Mouse (Mus musculus): ENCODE measurements around the gene Rph3al. TPM values are rescaled to one million over a fixed set of nuclear protein-coding genes. Genes with fewer than 3 reads are reported as not detected.

The Rph3al gene
- polyA plus RNA-seq, 3 experiments from 2014 or later, result 5.6 to 7.4 (median 6.7) TPM

- ATAC-seq, result no peak
These were observed 78.8 kb downstream of the Rph3al start for GRCm38 (mm10) chr11:75859460-75859859.

- no peak for ATAC-seq
These were observed 79.3 kb downstream of the Rph3al start for GRCm38 (mm10) chr11:75858975-75859374.

DNA sequence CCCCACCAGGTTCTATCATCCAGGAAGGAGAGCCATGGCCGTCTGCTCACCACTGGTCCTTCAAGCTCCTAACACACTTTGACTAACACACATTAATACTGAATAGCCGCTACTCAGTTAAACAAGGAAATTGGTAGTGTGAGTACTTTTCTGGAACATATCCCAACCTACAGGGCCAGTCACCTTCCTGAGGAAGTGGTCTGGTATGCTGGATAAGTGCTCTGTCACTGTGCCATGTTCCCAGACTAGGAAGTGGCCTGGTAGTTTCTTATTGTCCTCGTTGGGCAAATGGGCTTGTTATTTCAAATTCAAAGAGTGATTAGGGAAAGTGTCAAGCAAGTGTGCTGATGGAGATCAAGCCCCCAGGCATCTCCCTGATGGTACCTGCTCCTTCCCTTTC, 80.4 kb downstream of the Rph3al start:
- no peak for ATAC-seq

GRCm38 (mm10) chr11:75854327-75854726, 83.9 kb downstream of the Rph3al start:
- no peak for ATAC-seq

- ATAC-seq, result no peak
These were observed 85.1 kb downstream of the Rph3al start for GRCm38 (mm10) chr11:75853067-75853636.

- no peak for ATAC-seq
These were observed 85.7 kb downstream of the Rph3al start for GRCm38 (mm10) chr11:75852485-75852884.

- ATAC-seq, result no peak
These were observed 88.7 kb downstream of the Rph3al start for GRCm38 (mm10) chr11:75849552-75849951.

DNA sequence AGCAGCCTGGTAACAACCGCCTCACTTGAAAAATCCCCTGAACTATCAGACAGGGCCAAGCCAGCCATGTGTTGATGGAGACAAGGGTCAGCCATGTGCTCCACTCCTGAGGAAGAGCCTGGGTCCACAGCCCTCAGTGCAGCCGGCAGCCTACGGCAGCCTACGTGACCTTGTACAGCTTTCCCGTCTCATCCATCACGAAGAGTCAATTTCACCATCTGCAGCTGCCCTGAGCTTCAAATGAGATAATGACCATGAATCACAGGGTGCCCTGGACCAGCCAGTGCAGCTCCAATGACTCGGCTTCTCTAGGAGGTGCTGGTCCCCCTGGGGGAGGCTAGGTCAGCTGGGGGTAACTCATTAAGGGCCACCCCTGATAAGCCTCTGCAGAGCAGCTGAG, 91.6 kb downstream of the Rph3al start:
- ATAC-seq, result no peak

GRCm38 (mm10) chr11:75845675-75846074, 92.6 kb downstream of the Rph3al start:
- ATAC-seq, result no peak

GRCm38 (mm10) chr11:75842904-75843619, 95.2 kb downstream of the Rph3al start:
- no peak for ATAC-seq

DNA sequence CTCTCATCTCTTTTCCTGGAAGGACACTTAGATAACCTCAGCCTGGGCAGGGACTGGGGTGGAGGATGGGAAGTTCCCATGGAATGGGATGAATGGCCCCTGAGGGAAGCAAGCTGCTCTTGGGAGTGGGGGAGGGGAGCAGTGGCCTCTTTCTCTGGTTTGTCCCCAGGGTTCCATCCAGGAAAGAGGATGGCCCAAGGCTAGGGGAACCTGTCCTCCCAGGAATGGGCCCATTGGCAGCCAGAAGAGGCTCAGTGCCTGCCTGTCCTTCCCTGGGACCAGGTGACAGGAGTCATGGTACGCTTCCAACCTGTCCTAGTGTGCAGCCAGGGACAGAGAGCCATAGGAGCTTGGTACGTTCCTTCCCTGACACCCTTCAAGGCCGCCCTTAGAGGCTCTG, 96.7 kb downstream of the Rph3al start:
- no peak for ATAC-seq

GRCm38 (mm10) chr11:75839536-75840430, 98.4 kb downstream of the Rph3al start:
- ATAC-seq, result no peak

GRCm38 (mm10) chr11:75838861-75839426, 99.3 kb downstream of the Rph3al start:
- no peak for ATAC-seq

DNA sequence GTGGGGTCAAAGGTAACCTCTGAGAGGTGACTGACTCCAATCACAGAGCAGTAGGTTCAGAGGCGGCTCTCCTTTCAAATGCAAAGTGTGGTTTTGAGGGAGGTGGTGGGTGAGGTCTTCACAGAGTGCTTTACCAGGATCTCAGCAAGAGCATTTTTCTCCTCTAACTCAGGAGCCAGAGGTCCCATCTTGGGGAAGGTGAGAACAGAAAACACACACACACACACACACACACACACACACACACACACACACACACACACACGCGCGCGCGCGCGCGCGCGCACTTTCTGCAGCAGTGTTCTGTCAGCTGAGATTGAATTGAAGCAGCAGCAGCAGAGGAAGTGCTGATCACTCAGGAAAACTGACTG, 102.0 kb downstream of the Rph3al start:
- no peak for ATAC-seq

GRCm38 (mm10) chr11:75835587-75836239, 102.5 kb downstream of the Rph3al start:
- peak; percentile 90 for ATAC-seq

- no peak for ATAC-seq
These were observed 105.1 kb downstream of the Rph3al start for GRCm38 (mm10) chr11:75833081-75833480.

GRCm38 (mm10) chr11:75830386-75830785, 107.8 kb downstream of the Rph3al start:
- ATAC-seq, result no peak

GRCm38 (mm10) chr11:75827414-75827813, 110.8 kb downstream of the Rph3al start:
- no peak for ATAC-seq

DNA sequence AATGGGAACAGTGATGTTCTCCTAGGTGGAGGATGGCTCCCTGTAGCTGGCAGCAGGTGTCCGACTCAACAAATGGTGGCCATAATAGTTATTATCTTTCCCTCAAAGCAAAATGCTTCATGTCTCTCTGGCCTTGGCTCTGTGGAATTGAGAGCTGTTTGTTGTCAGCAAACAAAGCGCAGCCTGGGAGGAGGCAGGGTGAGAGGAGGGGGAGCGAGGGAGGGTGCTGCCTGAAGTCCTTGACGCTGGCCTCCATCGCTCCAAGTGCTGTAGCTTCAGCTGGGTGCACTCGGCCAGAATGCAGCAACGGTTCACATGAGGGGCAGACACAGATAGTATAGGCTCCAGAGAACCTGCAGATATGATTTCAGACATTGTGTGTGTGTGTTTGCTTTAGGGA, 114.7 kb downstream of the Rph3al start:
- ATAC-seq, result no peak

DNA sequence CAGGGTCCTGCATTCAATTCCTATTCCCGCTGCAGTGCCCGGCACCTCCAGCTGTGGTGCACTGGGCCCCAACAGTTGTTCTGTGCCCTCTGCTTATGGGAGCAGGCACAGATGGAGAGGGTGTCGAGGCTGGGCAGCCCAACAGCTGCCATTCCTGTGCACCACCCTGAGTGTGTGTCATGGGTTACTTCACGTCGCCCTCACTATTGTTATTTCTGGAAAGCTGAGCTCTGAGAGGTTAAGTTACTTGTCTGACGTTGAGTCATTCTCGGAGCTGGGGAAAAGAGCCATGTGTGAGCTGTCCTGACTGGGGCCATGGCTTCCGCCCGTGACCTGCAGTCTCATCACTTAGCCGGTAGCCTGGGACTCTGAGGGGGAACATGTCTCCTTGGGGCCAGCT, 125.1 kb downstream of the Rph3al start:
- no peak for ATAC-seq

DNA sequence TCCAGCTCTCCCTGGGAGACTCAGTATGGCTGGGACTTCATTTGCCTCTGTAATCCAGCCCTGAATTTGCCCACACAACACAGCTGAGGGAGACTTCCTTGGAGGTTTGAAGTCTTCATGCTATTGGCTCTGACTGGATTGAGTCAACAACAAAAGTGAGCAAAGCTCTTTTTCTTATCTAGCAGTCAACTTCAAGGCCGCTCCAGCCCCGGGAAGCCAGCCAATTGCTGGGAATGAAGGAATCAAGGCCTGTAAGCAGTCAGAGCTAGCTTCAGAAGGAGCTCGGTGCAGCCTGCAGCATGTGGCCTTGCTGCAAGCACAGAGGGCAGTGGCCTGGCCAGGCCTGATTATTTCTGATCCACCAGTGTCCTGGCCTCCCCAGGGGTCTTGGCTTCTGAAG, 126.3 kb downstream of the Rph3al start:
- ATAC-seq, result no peak

DNA sequence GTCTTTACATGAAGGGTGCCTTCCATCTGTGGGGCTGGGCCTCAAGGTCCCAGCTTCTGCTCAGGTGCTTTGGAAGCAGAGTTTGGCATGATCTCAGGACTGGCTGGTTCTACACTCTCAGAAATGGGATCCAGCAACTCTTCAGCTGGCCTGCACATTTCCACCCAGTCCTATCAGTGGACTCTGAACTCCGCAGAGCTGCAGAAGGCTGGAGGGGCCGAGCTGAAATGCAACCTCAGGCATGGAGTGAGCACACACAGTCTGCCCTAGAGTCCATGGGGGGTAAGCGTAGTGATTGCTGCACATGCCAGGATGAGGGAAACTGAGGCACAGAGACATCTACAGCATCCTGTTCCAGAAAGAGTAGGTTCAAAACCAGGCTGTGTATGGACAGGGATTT, 127.7 kb downstream of the Rph3al start:
- no peak for ATAC-seq

GRCm38 (mm10) chr11:75807486-75807885, 130.7 kb downstream of the Rph3al start:
- no peak for ATAC-seq
